Mouse (Mus musculus) natural killer cell, adult 2 months (primary cell): ENCODE results near the gene Olfr1087.
"Not testable (repeated sequence)": the region's sequence is repeated elsewhere in the genome, so short reads cannot be mapped to it uniquely, and the experiment has no call there.

Source experiments
- DNase-seq, 2 experiments: peaks; one replicate each; pipeline ENCODE4 v3.0.0; 2022; ENCODE audit warnings: low spot score in 2 of 2

Gene Olfr1087

DNA sequence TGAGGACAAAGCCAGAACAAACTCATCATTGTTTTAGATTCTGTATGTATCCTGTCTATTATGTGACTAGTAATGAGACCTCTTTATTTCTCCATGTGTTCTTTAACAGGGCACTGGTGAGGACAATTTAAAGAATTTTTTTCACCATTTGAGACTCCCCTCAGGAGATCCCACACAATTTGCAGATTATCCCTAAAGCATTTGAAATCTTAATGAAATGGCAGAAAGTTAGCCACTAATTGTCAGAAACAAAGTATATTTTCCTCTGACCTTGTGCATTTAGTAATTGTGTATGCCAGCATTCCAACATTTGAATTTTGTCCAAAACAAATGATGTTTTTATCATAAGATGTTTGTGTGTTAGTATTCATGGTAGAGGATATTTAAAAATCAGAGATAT lies at the start of gene Olfr1087:
Gene Olfr1087 (minus strand): TSS at position 101 of the 400 bp plus-strand sequence.
- no peak for DNase-seq

DNA sequence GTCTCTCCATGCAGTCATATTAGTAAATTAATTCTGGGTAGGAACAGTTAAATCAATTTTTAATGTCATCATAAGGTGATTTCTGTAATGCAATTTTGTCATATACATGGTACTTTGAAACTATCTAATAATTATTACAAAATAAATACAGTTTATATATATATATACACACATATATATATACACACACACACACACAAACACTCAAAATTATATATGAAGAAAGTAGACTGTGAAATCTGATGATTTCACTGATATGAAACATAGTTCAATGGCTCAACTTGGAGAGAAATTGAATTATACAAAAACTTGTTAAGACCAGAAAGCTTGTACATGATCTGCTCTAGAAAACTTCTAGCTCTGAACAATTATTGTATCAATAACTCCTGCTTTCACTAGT lies 35.4 kb upstream of the Olfr1087 start, which contains the start of gene Olfr1089:
Gene Olfr1089 (minus strand): TSS at position 101 of the 400 bp plus-strand sequence.
- DNase-seq, result no peak

- no peak for DNase-seq
These were observed 18.2 kb downstream of the Olfr1087 start, which contains the start of gene Olfr1086 for GRCm38 (mm10) chr2:86679992-86680391. Gene Olfr1086 (minus strand): TSS chr2:86680092.

GRCm38 (mm10) chr2:86661919-86662318 lies 36.3 kb downstream of the Olfr1087 start, which contains the start of gene Olfr1085:
Gene Olfr1085 (minus strand): TSS chr2:86662019.
- DNase-seq, result no peak

GRCm38 (mm10) chr2:86639625-86640024 lies 58.6 kb downstream of the Olfr1087 start, which contains the start of gene Olfr1084:
Gene Olfr1084 (minus strand): TSS chr2:86639725.
- not testable (repeated sequence) for DNase-seq
